Mouse (Mus musculus): ENCODE measurements around the gene Degs2.
A peak's percentile ranks its signal among the peaks of the same experiment; 100 is the strongest.

The Degs2 gene

DNA sequence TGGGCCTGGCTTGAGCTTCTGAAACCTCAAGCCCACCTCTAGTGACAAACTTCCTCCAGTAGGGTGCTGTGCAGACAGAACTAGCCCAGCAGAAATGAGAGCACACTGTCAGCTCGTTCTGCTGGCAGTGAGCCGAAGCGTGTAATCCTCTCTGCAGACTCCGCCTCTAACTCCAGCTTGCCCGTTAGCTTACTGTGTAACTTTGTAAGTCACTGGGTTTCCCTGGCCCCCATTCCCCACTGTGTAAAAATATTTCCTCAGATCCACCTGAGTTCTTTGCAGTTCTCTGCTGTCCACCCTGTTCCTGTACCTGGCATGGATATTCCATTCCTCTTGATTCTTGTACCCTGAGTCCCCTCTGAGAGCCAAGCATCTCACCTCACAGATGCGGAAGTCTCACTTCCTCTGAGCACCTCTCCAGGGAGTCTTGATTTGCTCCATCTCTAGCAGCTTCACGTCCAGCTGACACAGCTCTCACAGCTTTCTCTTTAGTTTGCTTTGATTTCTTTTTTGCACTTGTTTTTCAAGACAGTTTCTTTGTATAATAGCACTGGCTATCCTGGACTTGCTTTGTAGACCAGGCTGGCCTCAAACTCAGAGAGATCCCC, 51.0 kb downstream of the Degs2 start:
- DNase-seq = peak; percentile 74

DNA sequence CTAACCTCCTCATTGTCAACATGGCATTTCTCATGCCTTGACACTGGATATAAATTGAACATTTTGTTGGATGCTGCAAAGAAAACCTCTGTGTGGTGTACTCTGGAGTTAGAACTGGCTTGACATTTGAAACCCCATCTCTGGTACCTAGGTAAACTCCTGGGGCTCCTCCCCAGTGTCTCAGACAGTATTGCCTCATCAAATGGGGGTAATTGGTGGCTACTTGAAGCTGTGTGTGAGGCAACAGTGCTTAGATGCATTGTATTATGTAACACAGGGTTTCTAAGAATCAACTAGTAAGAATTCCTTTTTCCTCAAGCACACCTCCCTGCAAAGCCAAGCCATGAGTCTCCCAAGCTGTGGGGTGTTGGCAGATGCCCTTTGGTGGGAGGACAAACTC, 54.3 kb downstream of the Degs2 start:
- no peak for DNase-seq

DNA sequence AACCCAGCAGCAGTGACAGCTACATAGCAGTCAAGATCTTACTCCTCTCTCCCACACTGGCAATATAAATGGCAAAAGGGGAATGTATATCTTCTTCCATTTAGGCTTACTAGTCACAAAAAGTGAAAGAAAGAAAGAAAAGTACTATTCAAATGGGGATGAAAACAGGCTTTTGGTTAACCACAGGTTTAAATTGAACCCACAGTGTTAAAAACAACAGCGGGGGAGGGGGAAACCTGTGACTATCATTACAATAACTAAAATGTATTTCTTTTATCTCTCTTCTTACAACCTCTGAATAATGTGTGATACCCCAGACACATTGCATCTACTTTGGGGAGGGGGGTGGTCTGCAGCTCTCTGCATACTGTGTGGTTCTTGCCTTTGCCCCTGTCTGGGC, 55.9 kb downstream of the Degs2 start:
- DNase-seq = no peak

DNA sequence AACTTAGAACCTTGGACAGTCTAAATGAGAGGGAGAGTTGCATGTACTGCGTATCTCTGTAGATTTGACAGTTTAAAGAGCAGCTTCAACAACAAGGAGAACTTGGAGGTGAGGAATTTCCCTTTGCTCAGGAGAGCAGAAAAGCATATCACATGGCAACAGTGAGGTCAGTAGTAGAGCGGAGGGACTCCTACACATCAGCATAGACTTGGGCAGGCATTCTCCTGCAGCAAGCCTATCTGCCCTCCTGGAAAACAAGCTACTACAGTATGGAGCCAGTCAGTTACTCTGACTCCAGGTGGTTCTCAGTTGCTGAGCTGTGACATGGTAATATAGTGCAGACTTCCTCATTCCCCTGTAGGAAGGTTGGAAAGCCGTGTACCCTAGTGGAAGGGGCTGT, 60.1 kb downstream of the Degs2 start:
- no peak for DNase-seq

DNA sequence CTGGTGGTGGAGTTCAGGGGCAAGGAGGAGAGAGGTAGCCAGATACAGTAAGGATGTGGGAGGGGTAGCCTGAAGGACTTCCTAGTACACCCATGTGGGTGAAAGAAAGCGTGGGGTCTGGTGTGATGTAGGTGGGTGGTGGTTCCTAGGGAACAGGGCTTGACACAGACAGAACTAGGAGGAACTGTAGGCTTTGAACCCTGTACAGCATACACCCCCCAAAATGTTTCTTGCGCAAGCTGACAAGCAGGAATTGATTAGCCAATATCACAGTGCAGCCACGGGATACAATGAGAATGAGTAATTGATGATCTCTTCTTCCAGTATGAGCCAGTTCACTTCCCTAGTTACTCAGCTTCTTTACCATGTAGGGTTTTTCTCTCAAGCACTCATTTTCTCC, 63.0 kb downstream of the Degs2 start:
- DNase-seq = no peak

DNA sequence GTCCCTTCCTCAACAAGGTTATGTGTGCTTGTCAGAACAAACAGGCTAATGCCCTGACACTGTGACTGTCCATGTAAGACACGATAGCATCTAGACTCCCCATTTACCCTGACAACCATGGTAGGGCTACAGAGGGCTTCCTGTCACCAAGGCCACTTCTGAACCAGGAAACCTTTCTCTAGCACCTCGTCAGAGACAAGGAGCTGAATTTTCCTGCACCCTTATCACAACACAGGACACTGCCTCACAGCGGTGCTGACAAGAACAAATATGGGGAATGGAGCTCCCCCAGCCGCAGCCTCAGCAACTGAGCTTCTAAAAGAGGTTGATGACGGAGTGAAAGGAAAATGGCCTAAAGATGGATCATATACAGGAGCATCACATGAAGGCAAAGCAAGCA, 64.7 kb downstream of the Degs2 start:
- DNase-seq = no peak

DNA sequence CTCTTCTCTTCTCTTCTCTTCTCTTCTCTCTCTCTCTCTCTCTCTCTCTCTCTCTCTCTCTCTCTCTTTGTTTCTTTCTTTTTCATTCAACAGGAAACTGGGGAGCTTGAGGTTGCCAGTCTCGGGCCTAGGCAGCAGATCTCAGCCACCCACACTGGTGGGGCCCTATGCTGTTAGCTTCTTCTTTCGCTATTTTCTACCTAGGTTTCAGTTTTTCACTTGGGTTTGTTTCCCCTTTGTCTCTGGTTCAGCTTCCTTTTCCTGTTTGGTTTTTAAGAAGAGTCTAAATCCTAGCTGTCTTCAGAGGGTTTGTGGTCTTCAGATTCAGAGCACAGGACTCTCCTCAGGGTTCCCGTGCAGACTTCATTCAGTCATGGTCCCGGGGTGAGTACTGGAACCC, 66.6 kb downstream of the Degs2 start:
- DNase-seq = no peak

DNA sequence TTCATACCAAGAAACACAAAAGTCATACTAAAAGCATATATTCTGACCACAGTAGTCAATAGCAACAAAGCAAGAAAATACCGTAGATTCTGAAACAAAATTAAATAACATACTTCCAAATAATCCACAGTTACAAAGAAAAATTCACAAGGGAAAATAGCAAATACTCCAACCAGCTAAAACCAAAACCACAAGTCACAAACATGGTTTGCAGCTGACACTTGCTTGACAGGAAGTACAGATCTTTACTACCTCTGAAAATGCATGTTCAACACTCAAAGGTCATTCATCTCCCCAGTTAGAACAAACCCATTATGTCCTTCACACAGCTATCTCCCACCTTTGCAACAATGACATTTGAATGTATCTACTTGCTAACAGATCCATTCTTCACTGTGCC, 68.1 kb downstream of the Degs2 start:
- no peak for DNase-seq

DNA sequence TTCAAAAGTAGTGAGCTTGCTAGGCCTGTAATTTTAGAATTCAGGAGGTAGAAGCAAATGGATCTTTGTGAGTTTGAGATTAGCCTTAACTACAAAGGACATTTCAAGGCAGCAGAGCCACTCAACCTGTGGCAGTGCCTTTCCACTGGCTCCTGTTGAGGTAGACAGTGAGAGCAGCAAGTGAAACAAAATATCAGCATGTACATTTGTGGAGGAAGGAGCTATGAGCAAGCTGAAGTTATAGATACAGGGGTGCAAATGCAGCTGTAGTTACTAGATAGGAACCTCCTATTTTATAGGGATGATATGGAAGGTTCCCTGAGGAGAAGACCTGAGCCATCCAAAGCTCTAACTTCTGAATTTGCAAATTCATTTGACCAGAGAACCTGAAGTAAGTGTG, 69.6 kb downstream of the Degs2 start:
- DNase-seq = no peak

DNA sequence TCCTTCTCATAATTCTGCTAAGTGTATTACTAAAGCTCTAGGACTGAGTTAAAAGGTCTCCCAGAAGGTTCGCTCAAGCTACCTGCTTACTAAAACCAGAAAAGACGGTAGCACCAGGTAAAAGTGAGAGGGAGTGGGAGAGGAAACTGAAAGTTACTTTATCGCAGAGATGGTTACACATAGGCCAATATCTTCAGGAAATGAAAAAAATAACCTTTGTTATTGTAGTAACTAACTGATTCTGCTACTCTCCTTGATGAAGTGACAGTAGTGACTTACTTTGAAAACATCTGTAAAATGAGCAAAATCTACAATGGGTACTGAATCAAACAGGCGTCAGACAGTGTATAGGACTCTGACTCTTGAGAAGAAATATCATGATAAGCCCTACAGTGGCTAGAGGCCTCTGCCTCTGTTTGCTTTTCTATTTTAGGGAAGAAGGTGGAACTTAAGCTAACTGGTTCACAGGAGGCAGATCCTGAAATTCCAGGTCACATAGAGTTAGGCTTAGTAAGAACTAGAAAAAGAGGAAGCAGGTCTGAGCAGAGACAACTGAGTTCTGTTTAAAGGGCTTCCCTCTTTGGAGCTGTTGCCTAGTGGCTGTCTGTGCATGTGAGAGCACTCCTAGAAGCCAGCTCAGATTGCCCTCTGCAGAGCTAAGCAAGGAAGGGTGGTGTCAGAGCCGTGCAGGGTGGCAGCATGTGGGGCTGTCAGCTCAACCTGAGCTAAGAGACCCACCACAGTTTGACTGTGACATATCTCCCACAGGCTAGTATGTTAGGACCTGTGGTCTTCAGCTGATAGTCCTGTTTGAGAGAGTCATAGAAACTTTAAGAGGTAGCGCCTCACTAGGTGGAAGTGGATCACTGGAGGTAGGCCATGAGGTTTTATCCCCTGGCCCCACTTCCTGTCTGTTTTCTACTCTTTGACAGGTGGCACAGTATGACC, 71.1 kb downstream of the Degs2 start:
- no peak for DNase-seq

DNA sequence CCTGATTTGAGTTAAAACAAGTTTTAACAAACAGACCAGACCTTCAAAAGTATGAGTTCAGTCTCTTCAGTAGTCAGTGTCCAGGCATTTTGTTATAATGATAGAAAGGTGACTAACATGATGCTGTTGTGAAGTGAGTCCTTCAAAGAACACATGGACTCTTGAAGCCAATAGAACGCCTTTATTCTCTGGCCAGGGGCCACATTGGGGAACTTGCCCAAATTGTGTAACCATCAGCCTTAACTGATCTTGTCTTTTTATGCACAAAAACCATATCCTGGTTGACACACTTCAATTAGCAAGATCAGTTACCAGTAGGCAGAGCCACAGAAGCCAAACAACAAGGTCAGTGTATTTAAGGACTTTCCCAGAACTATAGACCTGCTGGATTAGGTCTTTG, 72.6 kb downstream of the Degs2 start:
- no peak for DNase-seq

Measured in kidney, adult 18-20 months (tissue).